Mouse (Mus musculus) embryonic facial prominence, embryonic 12.5 days (tissue): ENCODE measurements at regions not wholly inside any gene's neighbourhood (a gene's known extent, or its start where the extent isn't known, plus 50 kb on each side); places are given as distances from the start of the nearest gene placed in this dataset.

ENCODE experiments used
- ATAC-seq: fragments of 200-750 bp; cut with Nextera tagmentation; 2 replicates; pipeline ENCODE4 v1.8.0; 2017; ENCODE audit not compliant: insufficient number of reproducible peaks, insufficient read depth, low FRiP score, low TSS enrichment
- H3K27ac ChIP-seq: fragments of 300-500 bp; sonication (generic); 2 replicates; pipeline ENCODE4 v1.5.1; 2016; ENCODE audit warnings: mild to moderate bottlenecking
- H3K27me3 ChIP-seq: fragments of 300-500 bp; sonication (generic); 2 replicates; pipeline ENCODE4 v1.6.1; 2016; ENCODE audit warnings: mild to moderate bottlenecking, moderate library complexity
- H3K36me3 ChIP-seq: fragments of 300-500 bp; sonication (generic); 2 replicates; pipeline ENCODE4 v1.6.1; 2016; ENCODE audit warnings: mild to moderate bottlenecking
- H3K4me1 ChIP-seq: fragments of 300-500 bp; sonication (generic); 2 replicates; pipeline ENCODE4 v1.6.1; 2016
- H3K4me2 ChIP-seq: fragments of 300-500 bp; sonication (generic); replicated peaks from 2 replicates; pipeline ENCODE4 v1.6.1; 2016; ENCODE audit warnings: mild to moderate bottlenecking, moderate library complexity
- H3K4me3 ChIP-seq: fragments of 300-500 bp; sonication (generic); 2 replicates; pipeline ENCODE4 v1.5.1; 2016; ENCODE audit warnings: mild to moderate bottlenecking
- H3K9ac ChIP-seq: fragments of 300-500 bp; sonication (generic); 2 replicates; pipeline ENCODE4 v1.6.1; 2016; ENCODE audit warnings: mild to moderate bottlenecking, moderate library complexity
- H3K9me3 ChIP-seq: fragments of 300-500 bp; sonication (generic); 2 replicates; pipeline ENCODE4 v1.6.1; 2016; ENCODE audit warnings: mild to moderate bottlenecking, moderate library complexity
- WGBS: fragments of 180-500 bp; shearing (Covaris S2); methylation state at CpG from one replicate; pipeline ENCODE4 v1.1.7; 2016; 5-methylcytosine and 5-hydroxymethylcytosine counted together

DNA sequence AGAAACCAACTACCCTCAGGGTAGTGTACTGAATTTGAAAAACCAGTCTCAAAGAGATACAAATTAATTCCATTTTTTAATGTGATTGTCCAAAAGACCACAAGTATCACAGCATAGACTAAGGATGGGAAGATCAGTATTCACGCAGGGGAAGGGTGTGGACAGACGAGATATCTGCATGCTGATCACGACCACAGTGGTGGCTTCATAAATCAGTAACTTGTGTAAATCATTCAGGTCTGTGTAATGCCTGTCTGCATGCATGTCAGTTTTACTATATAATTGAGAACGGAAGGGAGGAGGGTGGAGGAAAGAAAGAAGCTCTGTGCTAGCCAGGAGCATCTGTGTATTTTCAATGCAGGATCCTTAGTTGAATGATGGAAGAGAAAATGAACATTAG is 462.3 kb upstream of the Mctp2 start:
- no peak for ATAC-seq
- H3K27me3 ChIP-seq, result no peaks in the 10 kb centered on the region
- no peak overlapping the region for H3K27ac ChIP-seq
- H3K4me1 ChIP-seq, result no peaks in the 10 kb centered on the region
- H3K9ac ChIP-seq, result no peak overlapping the region
- H3K9me3 ChIP-seq, result no peaks in the 10 kb centered on the region
- no peaks in the 10 kb centered on the region for H3K36me3 ChIP-seq
- H3K4me2 ChIP-seq, result no peak overlapping the region
- 72% methylated on average over 4 of the region's 4 CpGs for WGBS
- H3K4me3 ChIP-seq, result no peak overlapping the region

DNA sequence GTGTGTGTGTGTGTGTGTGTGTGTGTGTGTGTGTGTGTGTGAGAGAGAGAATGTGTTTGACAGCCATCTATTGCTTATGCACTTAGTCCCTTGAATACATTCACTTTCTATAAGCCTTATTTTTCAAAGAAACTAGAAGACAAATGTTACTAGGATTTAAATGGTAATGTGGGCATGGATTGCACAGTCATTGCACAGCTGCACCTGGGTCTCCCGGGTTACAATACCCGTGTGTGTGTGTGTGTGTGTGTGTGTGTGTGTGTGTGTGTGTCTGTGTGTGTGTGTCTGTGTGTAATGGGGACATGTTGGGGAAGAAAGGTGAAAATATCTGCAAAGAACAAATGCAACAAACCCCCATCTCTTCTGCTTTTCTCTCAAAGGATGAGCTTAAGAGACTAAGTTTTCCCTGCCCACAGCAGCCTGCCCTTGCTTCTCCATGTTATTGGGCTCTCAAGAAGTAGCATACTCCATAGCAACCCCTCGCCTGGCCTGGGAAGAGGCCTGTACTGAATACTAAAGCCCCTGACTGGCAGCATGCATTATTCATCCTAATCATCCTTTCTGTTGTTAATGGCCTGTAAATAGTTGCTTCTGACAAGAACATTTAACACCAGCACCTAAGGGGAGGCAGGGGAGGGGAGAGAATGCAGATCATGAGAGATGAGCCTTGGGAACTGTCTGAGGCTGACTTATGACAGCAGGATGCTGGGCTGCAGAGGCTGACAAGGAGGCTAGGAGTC is 467.8 kb upstream of the Mctp2 start:
- H3K4me2 ChIP-seq, result no peak overlapping the region
- no peaks in the 10 kb centered on the region for H3K4me1 ChIP-seq
- H3K9ac ChIP-seq, result no peak overlapping the region
- no peak overlapping the region for H3K27ac ChIP-seq
- H3K27me3 ChIP-seq, result no peaks in the 10 kb centered on the region
- no peak overlapping the region for H3K4me3 ChIP-seq
- 80% methylated on average over 3 of the region's 3 CpGs for whole genome bisulfite sequencing
- no peaks in the 10 kb centered on the region for H3K9me3 ChIP-seq
- ATAC-seq, result no peak
- no peaks in the 10 kb centered on the region for H3K36me3 ChIP-seq

DNA sequence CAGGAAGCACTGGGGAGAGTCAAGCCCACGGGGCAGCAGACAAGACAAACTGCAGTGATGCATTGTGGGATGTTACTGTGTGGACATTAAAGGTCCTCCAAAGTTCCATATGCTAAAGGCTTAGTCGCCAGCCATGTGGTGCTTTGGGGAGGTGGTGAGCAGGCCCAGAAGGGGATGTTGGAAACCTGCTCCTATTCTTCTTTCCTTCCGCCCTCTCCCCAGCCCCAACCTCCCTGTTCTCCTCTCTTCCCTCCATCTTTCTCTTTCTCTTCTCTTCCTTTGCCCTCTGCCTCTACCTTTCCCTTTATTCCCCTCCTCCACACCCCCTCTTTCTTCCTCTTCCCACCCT is 468.3 kb upstream of the Mctp2 start:
- H3K27ac ChIP-seq, result no peak overlapping the region
- no peaks in the 10 kb centered on the region for H3K27me3 ChIP-seq
- 57% methylated on average over 3 of the region's 3 CpGs for WGBS
- no peak overlapping the region for H3K4me2 ChIP-seq
- H3K9me3 ChIP-seq, result no peaks in the 10 kb centered on the region
- H3K36me3 ChIP-seq, result no peaks in the 10 kb centered on the region
- H3K4me1 ChIP-seq, result no peaks in the 10 kb centered on the region
- no peak for ATAC-seq
- no peak overlapping the region for H3K9ac ChIP-seq
- no peak overlapping the region for H3K4me3 ChIP-seq

DNA sequence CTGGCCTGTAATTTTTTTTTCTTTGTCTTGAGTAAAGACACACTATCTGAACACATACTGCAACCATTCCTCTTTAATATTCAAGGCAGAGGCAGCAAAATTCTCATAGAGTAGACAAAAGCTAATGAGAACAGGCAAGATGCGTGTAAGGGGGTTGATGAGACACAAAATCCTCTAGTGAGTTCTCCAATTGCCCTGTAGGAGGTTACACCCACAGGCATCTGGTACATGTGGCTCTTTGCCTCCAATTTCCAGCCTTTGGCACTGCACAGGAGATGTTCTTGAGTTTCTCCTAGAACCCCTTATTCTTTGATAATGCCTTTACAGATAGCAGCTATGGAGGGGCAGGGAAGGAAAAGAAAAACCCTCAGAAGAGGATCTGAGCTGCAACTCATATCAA is 480.9 kb upstream of the Mctp2 start:
- ATAC-seq, result no peak
- H3K4me3 ChIP-seq, result no peak overlapping the region
- H3K27me3 ChIP-seq, result no peaks in the 10 kb centered on the region

DNA sequence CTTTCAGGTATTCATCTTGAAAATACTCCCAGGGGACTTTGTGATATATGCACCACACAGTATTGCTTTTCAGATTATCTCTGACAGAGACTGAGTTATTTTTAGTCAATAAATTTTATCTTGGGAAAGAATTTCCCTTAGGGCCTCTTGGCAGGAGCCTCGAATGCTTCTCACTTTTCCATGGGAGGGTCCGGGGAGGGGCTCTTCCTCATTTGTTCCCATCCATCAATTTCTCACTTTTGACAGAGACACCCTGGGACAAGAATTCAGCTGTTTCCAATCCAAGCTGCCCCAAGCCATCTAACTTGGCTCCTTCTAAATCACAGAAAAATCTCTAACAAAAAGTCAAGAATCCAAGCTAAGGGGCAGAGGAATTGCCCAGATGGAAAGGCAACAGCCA is 481.9 kb upstream of the Mctp2 start:
- no peak overlapping the region for H3K27ac ChIP-seq
- no peaks in the 10 kb centered on the region for H3K9me3 ChIP-seq
- no peak overlapping the region for H3K9ac ChIP-seq
- H3K4me2 ChIP-seq, result no peak overlapping the region
- no peaks in the 10 kb centered on the region for H3K4me1 ChIP-seq
- no peaks in the 10 kb centered on the region for H3K36me3 ChIP-seq
- H3K27me3 ChIP-seq, result no peaks in the 10 kb centered on the region
- no peak overlapping the region for H3K4me3 ChIP-seq
- whole genome bisulfite sequencing, result 12% methylated on average over 2 of the region's 2 CpGs
- ATAC-seq, result no peak

More for the DNA sequence above, 480.9 kb upstream of the Mctp2 start:
- Histone ChIP-seq H3K36me3 (no peaks in the 10 kb centered on the region), H3K4me2 (no peak overlapping the region), H3K4me1 (no peaks in the 10 kb centered on the region), H3K27ac (no peak overlapping the region), H3K9ac (no peak overlapping the region), H3K9me3 (no peaks in the 10 kb centered on the region)
- 74% methylated on average over 1 of the region's 1 CpGs for WGBS

DNA sequence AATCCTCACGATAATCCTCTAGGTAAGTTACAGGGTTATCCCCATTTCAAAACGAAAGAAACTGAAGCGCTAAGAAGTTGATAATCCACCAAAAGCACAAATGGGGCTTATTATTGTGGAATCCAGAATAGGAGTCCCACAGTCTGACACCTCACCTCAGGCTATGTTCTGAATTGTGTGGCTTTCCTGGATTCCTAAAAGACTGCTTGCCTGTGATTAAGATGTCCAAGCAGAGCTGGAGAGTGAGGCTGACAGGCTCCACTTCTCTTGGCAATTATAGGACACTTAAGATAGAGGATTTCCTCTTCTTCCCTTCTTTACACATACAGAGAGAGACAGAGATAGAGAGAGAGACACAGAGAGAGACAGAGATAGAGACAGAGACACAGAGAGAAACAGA is 515.7 kb upstream of the Mctp2 start:
- Histone ChIP-seq H3K4me3 (no peak overlapping the region), H3K27me3 (no peaks in the 10 kb centered on the region), H3K4me2 (no peak overlapping the region), H3K27ac (no peak overlapping the region), H3K4me1 (no peaks in the 10 kb centered on the region), H3K9ac (no peak overlapping the region), H3K9me3 (no peaks in the 10 kb centered on the region), H3K36me3 (no peaks in the 10 kb centered on the region)
- 65% methylated on average over 3 of the region's 3 CpGs for WGBS
- no peak for ATAC-seq

DNA sequence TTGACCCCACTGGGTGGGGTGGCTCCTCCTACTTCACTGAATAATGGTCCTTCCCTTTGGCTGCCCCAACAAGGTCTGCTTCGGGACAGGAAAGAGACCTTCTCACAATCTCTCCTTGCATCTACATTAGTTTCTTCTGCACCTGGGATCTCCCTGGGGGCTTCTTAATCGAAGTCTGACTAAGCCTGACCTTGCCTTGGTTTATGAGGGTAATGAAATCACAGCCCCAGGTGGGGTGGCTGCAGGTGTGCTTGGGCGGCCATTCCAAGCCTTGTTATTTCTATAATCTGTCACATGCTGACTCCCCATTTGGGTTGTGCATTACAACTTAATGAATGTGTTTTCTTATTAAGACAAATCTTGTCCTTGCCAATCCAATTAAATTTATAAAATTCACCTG is 520.2 kb upstream of the Mctp2 start:
- H3K36me3 ChIP-seq, result no peaks in the 10 kb centered on the region
- ATAC-seq, result no peak

DNA sequence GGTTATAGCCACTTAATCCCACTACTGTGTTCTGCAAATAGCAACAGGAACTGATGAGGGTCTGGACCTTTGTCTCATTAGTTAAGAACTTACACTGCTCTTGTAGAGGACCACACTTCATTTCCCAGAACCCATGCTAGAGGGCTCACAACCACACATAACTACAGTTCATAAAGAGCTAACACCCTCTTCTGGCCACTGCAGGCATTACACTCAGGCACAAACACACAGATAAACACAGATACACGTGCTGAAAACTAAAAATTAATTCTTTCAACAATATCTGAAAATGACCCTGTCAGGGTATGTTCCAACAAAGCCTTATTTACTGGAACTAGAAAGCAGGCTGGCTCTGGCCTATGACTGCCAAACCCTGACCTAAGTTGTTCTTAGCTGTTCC is 529.0 kb upstream of the Mctp2 start:
- no peak overlapping the region for H3K27ac ChIP-seq
- H3K4me2 ChIP-seq, result no peak overlapping the region
- no peak for ATAC-seq
- no peak overlapping the region for H3K9ac ChIP-seq
- H3K4me1 ChIP-seq, result no peaks in the 10 kb centered on the region
- WGBS, result 88% methylated on average over 1 of the region's 1 CpGs
- H3K27me3 ChIP-seq, result no peaks in the 10 kb centered on the region
- H3K9me3 ChIP-seq, result no peaks in the 10 kb centered on the region
- H3K36me3 ChIP-seq, result no peaks in the 10 kb centered on the region
- H3K4me3 ChIP-seq, result no peak overlapping the region

More for the DNA sequence above, 520.2 kb upstream of the Mctp2 start:
- Histone ChIP-seq H3K4me1 (no peaks in the 10 kb centered on the region), H3K9me3 (no peaks in the 10 kb centered on the region), H3K4me3 (no peak overlapping the region), H3K27ac (no peak overlapping the region), H3K4me2 (no peak overlapping the region), H3K27me3 (no peaks in the 10 kb centered on the region), H3K9ac (no peak overlapping the region)
- 79% methylated on average over 3 of the region's 3 CpGs for WGBS

DNA sequence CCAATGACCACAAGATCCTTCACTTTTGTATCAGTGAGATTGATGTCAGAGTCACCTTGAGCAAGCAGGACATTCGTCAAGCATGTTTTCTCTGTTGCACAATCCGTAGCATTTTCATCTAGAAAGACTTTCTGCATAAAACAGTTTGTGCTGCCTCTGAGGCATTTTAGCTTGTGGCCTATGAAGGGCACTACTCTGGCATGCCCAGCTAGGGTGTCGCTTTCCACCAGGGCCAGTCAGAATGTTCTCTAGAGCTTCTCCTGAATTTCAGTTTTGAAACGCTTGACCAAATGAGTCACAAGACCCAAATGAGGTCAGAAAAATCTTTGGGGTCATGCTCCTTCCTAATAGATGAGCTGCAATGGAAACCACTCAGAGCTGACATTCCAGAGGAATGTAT is 529.6 kb upstream of the Mctp2 start:
- Histone ChIP-seq H3K4me1 (no peaks in the 10 kb centered on the region), H3K27me3 (no peaks in the 10 kb centered on the region), H3K36me3 (no peaks in the 10 kb centered on the region), H3K9ac (no peak overlapping the region), H3K4me2 (no peak overlapping the region), H3K27ac (no peak overlapping the region), H3K4me3 (no peak overlapping the region), H3K9me3 (no peaks in the 10 kb centered on the region)
- ATAC-seq, result no peak
- WGBS, result 81% methylated on average over 4 of the region's 4 CpGs

DNA sequence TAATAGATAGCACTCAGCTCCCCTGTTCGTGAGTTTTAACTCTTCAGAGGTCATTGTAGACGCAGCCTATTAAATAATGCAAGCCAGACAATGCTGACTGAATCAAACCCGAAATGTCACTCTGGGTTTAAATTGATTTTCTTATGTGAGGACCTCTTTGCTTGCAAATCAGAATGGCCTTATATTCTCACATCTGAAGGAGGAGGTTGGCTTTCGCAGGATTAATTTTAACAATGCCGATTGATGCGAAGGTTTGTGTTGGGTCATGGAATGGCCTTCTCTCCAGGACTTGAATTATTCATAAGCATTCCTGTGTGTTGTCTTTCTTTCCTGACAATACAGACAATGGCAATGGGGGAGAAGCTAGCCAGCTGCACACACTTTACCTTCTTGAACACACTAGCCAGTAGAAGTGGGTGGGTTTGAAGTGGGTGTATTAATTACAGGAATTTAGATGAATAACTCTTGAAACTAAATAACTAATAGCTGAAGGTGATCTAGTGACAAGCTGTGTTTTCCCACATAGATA is 530.1 kb upstream of the Mctp2 start:
- Histone ChIP-seq H3K27me3 (no peaks in the 10 kb centered on the region), H3K9me3 (no peaks in the 10 kb centered on the region), H3K9ac (no peak overlapping the region), H3K27ac (no peak overlapping the region), H3K4me2 (no peak overlapping the region), H3K36me3 (no peaks in the 10 kb centered on the region), H3K4me3 (no peak overlapping the region), H3K4me1 (no peaks in the 10 kb centered on the region)
- ATAC-seq, result no peak
- WGBS, result 76% methylated on average over 6 of the region's 6 CpGs

DNA sequence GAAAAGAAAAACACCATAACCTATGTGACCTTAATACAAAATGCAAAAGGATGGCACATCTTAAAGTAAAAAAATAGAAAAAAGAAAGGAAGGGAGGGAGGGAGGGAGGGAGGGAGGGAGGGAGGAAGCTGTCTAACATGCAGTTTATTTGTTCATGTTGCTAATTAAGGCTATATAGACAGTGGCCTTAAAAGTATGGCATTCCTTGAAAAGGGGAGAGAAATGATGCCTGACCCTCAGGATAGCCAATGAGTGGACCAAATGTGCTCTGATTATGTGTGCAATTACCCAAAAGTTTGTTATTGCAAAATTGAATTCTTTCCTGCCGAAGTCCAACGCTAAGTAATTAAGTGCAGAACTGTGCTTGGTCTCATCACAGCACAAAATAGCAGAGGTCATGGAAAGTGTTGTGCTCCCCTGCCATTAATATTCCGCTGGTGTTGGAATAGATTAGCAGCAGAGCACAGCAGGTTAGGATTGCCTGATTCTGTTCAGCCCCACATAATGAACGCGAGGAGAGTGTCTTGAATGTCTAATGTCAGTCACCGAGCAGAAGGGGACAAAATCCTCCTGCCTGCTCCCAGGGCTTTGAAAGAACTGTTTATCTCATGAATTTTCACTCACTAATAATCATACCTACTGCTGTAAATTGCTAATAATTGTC is 531.7 kb upstream of the Mctp2 start:
- Histone ChIP-seq H3K4me2 (no peak overlapping the region), H3K9ac (no peak overlapping the region), H3K4me3 (no peak overlapping the region), H3K27me3 (no peaks in the 10 kb centered on the region), H3K4me1 (no peaks in the 10 kb centered on the region), H3K9me3 (no peaks in the 10 kb centered on the region), H3K36me3 (no peaks in the 10 kb centered on the region), H3K27ac (no peak overlapping the region)
- ATAC-seq, result no peak
- 30% methylated on average over 6 of the region's 6 CpGs for WGBS

DNA sequence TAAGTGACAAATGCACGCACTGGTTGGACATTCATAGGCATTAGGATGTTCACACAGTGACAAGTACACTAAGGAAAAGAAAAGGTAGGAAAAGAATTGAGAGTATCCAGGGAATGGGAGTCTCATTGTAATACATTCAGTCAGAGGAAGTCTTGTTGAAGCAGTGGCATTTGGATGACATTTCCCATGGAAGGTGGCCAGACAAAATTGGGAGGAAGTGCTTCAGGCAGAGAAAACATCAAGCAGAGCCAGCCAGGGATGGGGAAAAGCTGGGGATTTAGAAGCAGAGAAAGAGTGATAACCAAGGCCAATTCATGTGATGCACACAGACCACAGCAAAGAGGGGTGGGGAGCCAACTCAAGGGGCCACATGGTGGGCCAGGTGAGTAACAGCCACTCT is 524.0 kb upstream of the Rgma start:
- Histone ChIP-seq H3K4me2 (no peak overlapping the region), H3K4me1 (no peaks in the 10 kb centered on the region), H3K9ac (no peak overlapping the region), H3K4me3 (no peak overlapping the region), H3K27ac (no peak overlapping the region), H3K27me3 (no peaks in the 10 kb centered on the region), H3K9me3 (no peaks in the 10 kb centered on the region), H3K36me3 (no peaks in the 10 kb centered on the region)
- WGBS, result 100% methylated on average over 1 of the region's 1 CpGs
- no peak for ATAC-seq
